Mouse (Mus musculus) testis, adult 10 weeks (tissue): ENCODE results near the gene Polr3k. TPM values are rescaled to one million over a fixed set of nuclear protein-coding genes. Genes with fewer than 3 reads are reported as not detected.

Experiments
- polyA plus RNA-seq: library from polyadenylated mRNA; stranded (reverse); fragments of 350-450 nt; fragmentation: Illumina TruSeq; extraction: RNeasy Lipid Tissue Mini Kit (QIAGEN cat#74804); gene quantifications from one replicate; pipeline ENCODE4 v1.2.3, GENCODE M21; 2014; ENCODE audit warnings: low read depth, low replicate concordance

Gene Polr3k
- polyA plus RNA-seq = 13.5 TPM

GRCm38 (mm10) chr2:181863791-181864535 lies at the start of gene Polr3k:
Gene Polr3k, plus strand, starts transcription at chr2:181864337.

GRCm38 (mm10) chr2:181837372-181838292 lies 26.5 kb upstream of the Polr3k start, which contains the start of gene Pcmtd2:
Gene Pcmtd2, plus strand, starts transcription at chr2:181837854.

Other genes starting within 250 kb of the Polr3k start
- not detected for gene Gm29797, start 207.3 kb upstream of the Polr3k start, polyA plus RNA-seq
- 0.13 TPM for gene Sox18, start 192.7 kb upstream of the Polr3k start, polyA plus RNA-seq
- gene Tcea2, start 184.0 kb upstream of the Polr3k start, polyA plus RNA-seq = 73.6 TPM
- 8.8 TPM for gene Rgs19, start 170.4 kb upstream of the Polr3k start, polyA plus RNA-seq
- 0.90 TPM for gene Lkaaear1, start 165.9 kb upstream of the Polr3k start, polyA plus RNA-seq
- 2.3 TPM for gene Oprl1, start 149.3 kb upstream of the Polr3k start, polyA plus RNA-seq
- gene Myt1, start 101.0 kb upstream of the Polr3k start, polyA plus RNA-seq = 2.4 TPM
- 30.6 TPM for gene Pcmtd2, start 26.5 kb upstream of the Polr3k start, polyA plus RNA-seq
- not detected for gene Gm14496, start 126.8 kb downstream of the Polr3k start, polyA plus RNA-seq